In the genomic region with DNA sequence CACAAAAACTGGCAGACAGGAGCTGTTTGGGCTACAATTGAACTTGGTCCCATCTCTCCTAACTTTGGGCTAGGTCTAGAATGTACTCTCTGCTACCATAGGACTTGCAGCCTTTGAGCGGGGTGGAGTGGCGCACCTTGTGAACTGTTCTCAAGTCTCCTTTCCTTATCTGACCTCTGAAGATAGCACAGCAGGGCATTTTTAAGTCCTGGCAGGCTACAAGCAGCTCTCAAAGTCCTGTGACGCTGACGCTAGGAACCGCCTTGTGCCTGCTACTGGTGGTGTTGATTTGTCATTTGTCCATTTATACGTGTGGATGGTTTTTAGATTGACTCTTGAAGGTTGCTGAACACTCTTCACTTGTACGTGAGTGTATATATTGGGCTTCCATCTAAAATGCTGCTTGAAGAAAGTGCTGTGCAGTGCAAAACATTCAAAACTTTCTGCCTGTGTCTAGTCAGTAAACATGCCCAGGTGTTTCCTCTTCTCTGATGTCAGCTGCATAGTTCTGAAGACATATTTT, we compare ENCODE assay signal across 10 mouse cellular contexts. TPM values are rescaled to one million over a fixed set of nuclear protein-coding genes. Genes with fewer than 3 reads are reported as not detected.
DNase-seq lines count a peak whose midpoint lies in the region; ATAC-seq and TF ChIP-seq lines count a peak whose summit lies in the region.
"Had no signal": no experiment of that assay in that cellular context is flagged by ENCODE, and none has a peak within 500 bp of the region (broad histone marks: within the 10 kb centered on the region; RNA-seq: fewer than 3 reads in every experiment).

No protein-coding gene starts in this region.

- no peak overlapping the region for H3K9ac ChIP-seq in embryonic facial prominence, embryonic 14.5 days (ENCODE audit: low read depth, low read length)
- no peak overlapping the region for H3K9ac ChIP-seq in liver, embryonic 11.5 days (ENCODE audit: low read depth, low read length)
- H3K9ac ChIP-seq in hindbrain, embryonic 12.5 days: no peak overlapping the region
- H3K9ac ChIP-seq: liver, embryonic 15.5 days had no signal

- peak overlapping the region; percentile 54 for H3K27ac ChIP-seq in kidney, adult 2 months (ENCODE audit: insufficient read depth, low read depth, low read length)
- peak overlapping the region; percentile 33; the same call in 1 of the 2 replicates for H3K27ac ChIP-seq in embryonic facial prominence, embryonic 14.5 days (replicated peaks; ENCODE audit: low read depth, low read length)
- no peak overlapping the region for H3K27ac ChIP-seq in liver, embryonic 11.5 days (ENCODE audit: low read depth, low read length)
- H3K27ac ChIP-seq in hindbrain, embryonic 12.5 days: no peak overlapping the region
- H3K27ac ChIP-seq: liver, embryonic 15.5 days had no signal

- no peak overlapping the region for H3K4me3 ChIP-seq in kidney, adult 2 months (ENCODE audit: insufficient read depth, low read depth, low read length)
- H3K4me3 ChIP-seq in embryonic facial prominence, embryonic 14.5 days (ENCODE audit: low read depth, low read length): no peak overlapping the region
- no peak overlapping the region for H3K4me3 ChIP-seq in liver, embryonic 11.5 days (ENCODE audit: low read depth, low read length)
- H3K4me3 ChIP-seq in hindbrain, embryonic 12.5 days: no peak overlapping the region
- H3K4me3 ChIP-seq: liver, embryonic 15.5 days had no signal

- TF ChIP-seq CTCF in kidney, adult 2 months (conservative IDR thresholded peaks at IDR 0.05; ENCODE audit: insufficient read depth, insufficient read length, low read depth, low read length): no peak

- peaks cover 6% of the 10 kb centered on the region; the same call in 1 of the 2 replicates for H3K4me1 ChIP-seq in kidney, adult 2 months (ENCODE audit: control insufficient read depth, insufficient read depth, low read length)
- no peaks in the 10 kb centered on the region for H3K4me1 ChIP-seq in embryonic facial prominence, embryonic 14.5 days (ENCODE audit: control insufficient read depth, insufficient read depth, low read length)
- H3K4me1 ChIP-seq in liver, embryonic 11.5 days (replicated peaks; ENCODE audit: control insufficient read depth, insufficient read depth, low read length): no peaks in the 10 kb centered on the region
- H3K4me1 ChIP-seq in hindbrain, embryonic 12.5 days: no peaks in the 10 kb centered on the region

- ATAC-seq in embryonic facial prominence, embryonic 14.5 days (ENCODE audit: low read depth): no peak
- 0 out of 2 replicates have a peak, but pooled peaks have one; percentile 43 for ATAC-seq in liver, embryonic 11.5 days (replicated peaks; ENCODE audit: low FRiP score)
- no peak for ATAC-seq in hindbrain, embryonic 12.5 days (ENCODE audit: low FRiP score)

- WGBS in kidney, adult 2 months: 33% methylated on average over 7 of the region's 7 CpGs
- WGBS in embryonic facial prominence, embryonic 14.5 days: 90% methylated on average over 7 of the region's 7 CpGs
- 79% methylated on average over 7 of the region's 7 CpGs for WGBS in liver, embryonic 11.5 days
- WGBS in hindbrain, embryonic 12.5 days: 93% methylated on average over 7 of the region's 7 CpGs

- H3K36me3 ChIP-seq in kidney, adult 2 months (ENCODE audit: control insufficient read depth, insufficient read depth, low read length): peaks cover 4% of the 10 kb centered on the region; the same call in 1 of the 2 replicates
- H3K36me3 ChIP-seq in embryonic facial prominence, embryonic 14.5 days (ENCODE audit: control insufficient read depth, insufficient read depth, low read length): peaks cover 39% of the 10 kb centered on the region
- H3K36me3 ChIP-seq in liver, embryonic 11.5 days (ENCODE audit: control insufficient read depth, insufficient read depth, low read length): peaks cover 16% of the 10 kb centered on the region
- H3K36me3 ChIP-seq in hindbrain, embryonic 12.5 days: peaks cover 42% of the 10 kb centered on the region

- H3K4me2 ChIP-seq in embryonic facial prominence, embryonic 14.5 days (ENCODE audit: low read depth, low read length): no peak overlapping the region
- H3K4me2 ChIP-seq in liver, embryonic 11.5 days: no peak overlapping the region
- H3K4me2 ChIP-seq in hindbrain, embryonic 12.5 days (replicated peaks): no peak overlapping the region
- H3K4me2 ChIP-seq: liver, embryonic 15.5 days had no signal

- H3K27me3 ChIP-seq in kidney, adult 2 months (replicated peaks; ENCODE audit: control insufficient read depth, insufficient read depth, low read length): no peaks in the 10 kb centered on the region
- no peaks in the 10 kb centered on the region for H3K27me3 ChIP-seq in embryonic facial prominence, embryonic 14.5 days (replicated peaks; ENCODE audit: control insufficient read depth, insufficient read depth, low read length)
- H3K27me3 ChIP-seq in liver, embryonic 11.5 days (replicated peaks; ENCODE audit: control insufficient read depth, insufficient read depth, low read length): no peaks in the 10 kb centered on the region
- H3K27me3 ChIP-seq in hindbrain, embryonic 12.5 days: no peaks in the 10 kb centered on the region
- H3K27me3 ChIP-seq: liver, embryonic 15.5 days had no signal

- no peaks in the 10 kb centered on the region for H3K9me3 ChIP-seq in embryonic facial prominence, embryonic 14.5 days (ENCODE audit: control insufficient read depth, low read length)
- H3K9me3 ChIP-seq in liver, embryonic 11.5 days (ENCODE audit: control insufficient read depth, low read length): no peaks in the 10 kb centered on the region
- no peaks in the 10 kb centered on the region for H3K9me3 ChIP-seq in hindbrain, embryonic 12.5 days (replicated peaks)
- H3K9me3 ChIP-seq: liver, embryonic 15.5 days had no signal

- TF ChIP-seq POLR2A in kidney, adult 2 months (IDR thresholded peaks at IDR 0.05; ENCODE audit: low read depth, low read length): no peak

- DNase-seq in kidney, adult 2 months: peak; percentile 70
- no peak for DNase-seq in kidney, postnatal 4 days
- DNase-seq in embryonic facial prominence, embryonic 14.5 days (ENCODE audit: low spot score): no peak
- DNase-seq in liver, embryonic 11.5 days (ENCODE audit: low spot score): no peak
- DNase-seq in thymus, postnatal 0 days (ENCODE audit: low spot score): peak; percentile 85
- DNase-seq in urinary bladder, postnatal 4 days (ENCODE audit: low spot score in 2 of 2): no peak
- DNase-seq in embryo, embryonic 11 days: no peak
- DNase-seq: retina, postnatal 1 day had no signal

RNA-seq across cellular contexts. Expression of gene Cyb5b, which starts 13.9 kb away (rescaled TPM):
- polyA plus RNA-seq in kidney, adult 2 months (2012; rRNA removed): 186 and 203 TPM in 2 replicates
- 78.5 and 86.5 TPM in 2 replicates for polyA plus RNA-seq in embryonic facial prominence, embryonic 14.5 days (2014; fragmentation: Nextera tagmentation; extraction: Ambion mirVana)
- 77.1 and 85.4 TPM in 2 replicates for polyA plus RNA-seq in liver, embryonic 11.5 days (2014; fragmentation: Nextera tagmentation; extraction: Ambion mirVana)
- polyA plus RNA-seq in thymus, postnatal 0 days (2015; fragmentation: Nextera tagmentation; extraction: Ambion mirVana): 60.9 and 65.4 TPM in 2 replicates
- 130 and 142 TPM in 2 replicates for polyA plus RNA-seq in hindbrain, embryonic 12.5 days (2016; fragmentation: Nextera tagmentation; extraction: Ambion mirVana)

Comparison
In these comparisons a context has a peak if more than half of its experiments do, and no peak if none do; other contexts are left out.
1. DNase-seq: peak in kidney, adult 2 months (single experiment) and thymus, postnatal 0 days (single experiment); none in kidney, postnatal 4 days (0 of 2), embryonic facial prominence, embryonic 14.5 days (single experiment), liver, embryonic 11.5 days (single experiment), urinary bladder, postnatal 4 days (0 of 2) and embryo, embryonic 11 days (single experiment).
2. H3K27ac ChIP-seq: peak in kidney, adult 2 months (single experiment) and embryonic facial prominence, embryonic 14.5 days (single experiment); none in liver, embryonic 11.5 days (single experiment) and hindbrain, embryonic 12.5 days (single experiment).